Mouse (Mus musculus) urinary bladder, postnatal 14 days (tissue): ENCODE results near the gene Il12rb2.
A peak's percentile ranks its signal among the peaks of the same experiment; 100 is the strongest.

Experiments
- DNase-seq: peaks from one replicate; pipeline ENCODE4 v3.0.0; 2021; ENCODE audit warnings: low spot score

Il12rb2 gene

GRCm38 (mm10) chr6:67292042-67292623 is 83.9 kb downstream of the Il12rb2 start:
- no peak for DNase-seq

- DNase-seq: no peak
Measured at GRCm38 (mm10) chr6:67282897-67283296, 93.1 kb downstream of the Il12rb2 start.

GRCm38 (mm10) chr6:67281614-67282197 is 94.3 kb downstream of the Il12rb2 start:
- DNase-seq: no peak

- no peak for DNase-seq
Measured at GRCm38 (mm10) chr6:67277944-67278343, 98.0 kb downstream of the Il12rb2 start.

- no peak for DNase-seq
Measured at GRCm38 (mm10) chr6:67269459-67269858, 106.5 kb downstream of the Il12rb2 start.

- DNase-seq: no peak
Measured at GRCm38 (mm10) chr6:67268983-67269382, 107.0 kb downstream of the Il12rb2 start.

- no peak for DNase-seq
Measured at GRCm38 (mm10) chr6:67268245-67268612, 107.8 kb downstream of the Il12rb2 start.

- peak; percentile 26 for DNase-seq
Measured at GRCm38 (mm10) chr6:67267408-67268244, 108.4 kb downstream of the Il12rb2 start.

- peak; percentile 95 for DNase-seq
Measured at GRCm38 (mm10) chr6:67266664-67267407, 109.2 kb downstream of the Il12rb2 start.

GRCm38 (mm10) chr6:67266159-67266657 is 109.8 kb downstream of the Il12rb2 start:
- DNase-seq: peak; percentile 25

GRCm38 (mm10) chr6:67264935-67265334 is 111.1 kb downstream of the Il12rb2 start:
- no peak for DNase-seq

GRCm38 (mm10) chr6:67251095-67251494 is 124.9 kb downstream of the Il12rb2 start:
- peak; percentile 38 for DNase-seq

- DNase-seq: no peak
Measured at GRCm38 (mm10) chr6:67244451-67244850, 131.5 kb downstream of the Il12rb2 start.

GRCm38 (mm10) chr6:67243765-67244420 is 132.1 kb downstream of the Il12rb2 start:
- DNase-seq: peak; percentile 13
